In the genomic region with DNA sequence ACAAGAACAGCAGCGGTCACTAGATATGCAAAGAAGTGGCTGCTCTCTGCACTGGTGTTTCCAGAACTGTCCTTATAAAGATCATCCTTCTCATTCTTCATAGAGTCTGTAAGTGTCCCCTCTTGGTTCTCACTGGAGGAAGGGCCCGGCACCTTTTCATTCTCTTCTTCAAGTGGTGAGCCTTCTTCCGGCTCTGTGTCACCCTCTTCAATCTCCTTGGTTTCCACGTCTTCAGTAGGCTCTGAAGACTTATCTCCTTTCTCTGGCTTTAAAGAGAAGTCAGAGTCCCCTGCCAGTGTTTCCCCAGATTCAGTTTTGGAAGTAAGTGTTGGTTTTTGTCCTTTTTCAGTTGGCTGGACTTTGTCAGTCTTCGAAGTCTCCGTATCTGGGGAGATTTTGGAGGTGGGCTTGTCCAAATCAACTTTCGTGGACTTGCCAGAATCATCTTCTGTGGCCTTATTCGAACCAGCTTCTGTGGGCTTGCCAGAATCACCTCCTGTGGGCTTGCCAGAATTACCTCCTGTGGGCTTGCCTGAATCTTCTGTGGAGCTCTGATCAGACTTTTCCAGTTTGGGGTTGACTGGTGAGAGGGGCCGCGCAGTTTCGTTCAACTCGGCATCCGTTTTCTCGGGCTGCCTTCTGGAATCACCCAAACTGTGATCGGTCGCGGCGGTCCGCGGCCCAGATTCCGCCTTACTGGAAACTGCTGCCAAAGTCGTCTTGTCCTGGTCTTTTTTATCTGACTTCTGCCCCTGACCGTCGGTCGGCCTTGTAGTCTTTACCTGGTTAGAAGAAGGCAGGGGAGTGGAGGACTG, we compare ENCODE assay signal across 8 mouse cellular contexts. TPM values are rescaled to one million over a fixed set of nuclear protein-coding genes. Genes with fewer than 3 reads are reported as not detected.
A peak's percentile ranks its signal among the peaks of the same experiment; 100 is the strongest.
DNase-seq lines count a peak whose midpoint lies in the region; ATAC-seq and TF ChIP-seq lines count a peak whose summit lies in the region.

No protein-coding gene starts in this region.

- peak overlapping the region; percentile 73 for H3K4me3 ChIP-seq in layer of hippocampus, adult 2 months
- peak overlapping the region; percentile 91 for H3K4me3 ChIP-seq in bone marrow macrophage, adult 2 months (ENCODE audit: insufficient read depth, low read length)
- peak overlapping the region; percentile 84 for H3K4me3 ChIP-seq in heart, embryonic 16.5 days (ENCODE audit: low read length)
- peak overlapping the region; percentile 100 for H3K4me3 ChIP-seq in macrophage (ENCODE audit: inconsistent target)

- no peak for TF ChIP-seq POLR2A in bone marrow macrophage, adult 2 months (IDR thresholded peaks at IDR 0.05; ENCODE audit: borderline replicate concordance, low read depth, low read length)

- DNase-seq in layer of hippocampus, adult 2 months (ENCODE audit: low spot score in 2 of 2), result no peak
- DNase-seq in layer of hippocampus, postnatal 25 days (ENCODE audit: extremely low spot score in 1 of 2, low spot score in 1 of 2), result no peak
- DNase-seq in thymus, postnatal 36 days, result peak; percentile 30 to 37
- DNase-seq in urinary bladder, postnatal 36 days (ENCODE audit: low spot score in 2 of 2), result no peak
- no peak for DNase-seq in lung, adult 18-20 months

- peaks cover 12% of the 10 kb centered on the region for H3K36me3 ChIP-seq in heart, embryonic 16.5 days (ENCODE audit: control insufficient read depth, insufficient read depth)
- peaks cover 23% of the 10 kb centered on the region for H3K36me3 ChIP-seq in macrophage (ENCODE audit: inconsistent target)

- peaks cover 8% of the 10 kb centered on the region; the same call in 1 of the 2 replicates for H3K4me1 ChIP-seq in bone marrow macrophage, adult 2 months (ENCODE audit: control insufficient read depth, insufficient read depth, low read length)
- peaks cover 25% of the 10 kb centered on the region for H3K4me1 ChIP-seq in heart, embryonic 16.5 days (ENCODE audit: control insufficient read depth, insufficient read depth, low read length)

- 18% methylated on average over 25 of the region's 25 CpGs for WGBS in heart, embryonic 16.5 days
- 13% methylated on average over 24 of the region's 25 CpGs for WGBS in macrophage (ENCODE audit: missing documents)

- H3K9me3 ChIP-seq in heart, embryonic 16.5 days (replicated peaks; ENCODE audit: control insufficient read depth, low read length), result no peaks in the 10 kb centered on the region

- no peak for ATAC-seq in heart, embryonic 16.5 days (replicated peaks; ENCODE audit: extremely low read depth, insufficient read depth, low FRiP score)

- peak overlapping the region; percentile 96 for H3K27ac ChIP-seq in layer of hippocampus, adult 2 months
- no peak overlapping the region for H3K27ac ChIP-seq in bone marrow macrophage, adult 2 months (ENCODE audit: insufficient read depth, low read depth, low read length)
- H3K27ac ChIP-seq in heart, embryonic 16.5 days (ENCODE audit: low read length), result no peak overlapping the region; the same call in 1 of the 2 replicates
- H3K27ac ChIP-seq in macrophage, result peak overlapping the region; percentile 63

- TF ChIP-seq CTCF in layer of hippocampus, adult 2 months (conservative IDR thresholded peaks at IDR 0.05), result no peak
- TF ChIP-seq CTCF in bone marrow macrophage, adult 2 months (IDR thresholded peaks at IDR 0.05; ENCODE audit: low read depth, low read length), result no peak

- H3K27me3 ChIP-seq in heart, embryonic 16.5 days (ENCODE audit: control insufficient read depth, insufficient read depth, low read length), result no peaks in the 10 kb centered on the region

- peaks cover 37% of the 10 kb centered on the region for H3K79me2 ChIP-seq in macrophage (ENCODE audit: inconsistent target)

- peak overlapping the region; percentile 77 for H3K9ac ChIP-seq in heart, embryonic 16.5 days (ENCODE audit: low read length)

- H3K4me2 ChIP-seq in heart, embryonic 16.5 days (ENCODE audit: low read depth, low read length), result peak overlapping the region; percentile 88

RNA-seq across cellular contexts. Expression of gene Tgoln1, which starts 1.0 kb away (rescaled TPM):
- 10 to 100 TPM; 87.9 to 88.2 TPM for total RNA-seq in layer of hippocampus, adult 2 months (2021)
- total RNA-seq in layer of hippocampus, postnatal 25 days (2021), result 10 to 100 TPM; 80.3 to 85.0 TPM
- polyA plus RNA-seq in bone marrow macrophage, adult 2 months (2012; ENCODE audit: insufficient read depth, insufficient read length, missing spikeins), result 80.0 and 87.9 TPM in 2 replicates
- polyA plus RNA-seq in heart, embryonic 16.5 days (2015; fragmentation: Nextera tagmentation; extraction: Ambion mirVana), result 25.3 and 26.2 TPM in 2 replicates
- 100 to 1,000 TPM in 3 of 26 experiments, 10 to 100 TPM in 23; 23.3 to 141 (median 36.3) TPM for total RNA-seq in macrophage (2018; cell fraction: chromatin; rRNA removed)
- 100 to 1,000 TPM in 25 of 26 experiments, 10 to 100 TPM in 1; 97.4 to 195 (median 134) TPM for total RNA-seq in macrophage (2018; cell fraction: cytosol; rRNA removed)
- 100 to 1,000 TPM in 25 of 26 experiments, 10 to 100 TPM in 1; 62.9 to 256 (median 163) TPM for total RNA-seq in macrophage (2018; cell fraction: nucleus; rRNA removed)
- polyA plus RNA-seq in macrophage (2018), result 90.8 to 106 TPM (median 102 TPM) in 3 replicates

RNA-seq across cellular contexts. Expression of gene Retsat, which starts 17.5 kb away (rescaled TPM):
- 10 to 100 TPM; 54.3 to 58.3 TPM for total RNA-seq in layer of hippocampus, adult 2 months (2021)
- total RNA-seq in layer of hippocampus, postnatal 25 days (2021), result 10 to 100 TPM; 57.8 to 58.7 TPM
- polyA plus RNA-seq in bone marrow macrophage, adult 2 months (2012; ENCODE audit: insufficient read depth, insufficient read length, missing spikeins), result 15.7 and 21.3 TPM in 2 replicates
- 25.3 and 30.5 TPM in 2 replicates for polyA plus RNA-seq in heart, embryonic 16.5 days (2015; fragmentation: Nextera tagmentation; extraction: Ambion mirVana)
- total RNA-seq in macrophage (2018; cell fraction: chromatin; rRNA removed), result 1 to 10 TPM in 11 of 26 experiments, under 1 TPM in 7, not detected in 8; 0.22 to 5.6 (median 1.4) TPM
- 10 to 100 TPM in 3 of 26 experiments, 1 to 10 TPM in 23; 4.2 to 11.7 (median 7.5) TPM for total RNA-seq in macrophage (2018; cell fraction: cytosol; rRNA removed)
- 1 to 10 TPM; 1.3 to 7.1 (median 4.1) TPM for total RNA-seq in macrophage (2018; cell fraction: nucleus; rRNA removed)
- 6.6 to 12.3 TPM (median 8.4 TPM) in 3 replicates for polyA plus RNA-seq in macrophage (2018)

RNA-seq across cellular contexts. Expression of gene Elmod3, which starts 17.6 kb away (rescaled TPM):
- total RNA-seq in layer of hippocampus, adult 2 months (2021), result 10 to 100 TPM; 25.4 to 25.8 TPM
- 10 to 100 TPM; 22.0 to 23.4 TPM for total RNA-seq in layer of hippocampus, postnatal 25 days (2021)
- 12.0 and 12.6 TPM in 2 replicates for polyA plus RNA-seq in bone marrow macrophage, adult 2 months (2012; ENCODE audit: insufficient read depth, insufficient read length, missing spikeins)
- polyA plus RNA-seq in heart, embryonic 16.5 days (2015; fragmentation: Nextera tagmentation; extraction: Ambion mirVana), result 13.8 and 15.2 TPM in 2 replicates
- total RNA-seq in macrophage (2018; cell fraction: chromatin; rRNA removed), result 10 to 100 TPM in 12 of 26 experiments, 1 to 10 TPM in 14; 2.6 to 16.6 (median 8.5) TPM
- total RNA-seq in macrophage (2018; cell fraction: cytosol; rRNA removed), result 10 to 100 TPM in 3 of 26 experiments, 1 to 10 TPM in 23; 2.7 to 10.6 (median 7.1) TPM
- total RNA-seq in macrophage (2018; cell fraction: nucleus; rRNA removed), result 10 to 100 TPM in 5 of 26 experiments, 1 to 10 TPM in 21; 2.1 to 14.7 (median 7.6) TPM
- 5.0 to 8.4 TPM (median 7.3 TPM) in 3 replicates for polyA plus RNA-seq in macrophage (2018)

Comparison
In these comparisons a context has a peak if more than half of its experiments do, and no peak if none do; other contexts are left out.
1. DNase-seq: peak in thymus, postnatal 36 days (2 of 2); none in layer of hippocampus, adult 2 months (0 of 2), layer of hippocampus, postnatal 25 days (0 of 2), urinary bladder, postnatal 36 days (0 of 2) and lung, adult 18-20 months (0 of 2).
2. H3K27ac ChIP-seq: peak in layer of hippocampus, adult 2 months (single experiment) and macrophage (single experiment); none in bone marrow macrophage, adult 2 months (single experiment) and heart, embryonic 16.5 days (single experiment).
3. Peak in every context shown above with its lines, with median percentiles within 50 percentile points of each other: H3K4me3 ChIP-seq.